Mouse (Mus musculus) T-helper 2 cell (primary cell): ENCODE results near the gene Mrpl36.

ENCODE experiments used
- in situ Hi-C: fragments of 300-600 bp; cut with MboI, MseI; formaldehyde crosslinking; loops from one replicate; pipeline ENCODE4 v1.15.1; 2025; ENCODE audit warnings: high pct_unique_total_duplicates

The Mrpl36 gene

GRCm38 (mm10) chr13:73346131-73346530 lies 17.8 kb downstream of the Mrpl36 start:
- in situ Hi-C loops: no loop called here

DNA sequence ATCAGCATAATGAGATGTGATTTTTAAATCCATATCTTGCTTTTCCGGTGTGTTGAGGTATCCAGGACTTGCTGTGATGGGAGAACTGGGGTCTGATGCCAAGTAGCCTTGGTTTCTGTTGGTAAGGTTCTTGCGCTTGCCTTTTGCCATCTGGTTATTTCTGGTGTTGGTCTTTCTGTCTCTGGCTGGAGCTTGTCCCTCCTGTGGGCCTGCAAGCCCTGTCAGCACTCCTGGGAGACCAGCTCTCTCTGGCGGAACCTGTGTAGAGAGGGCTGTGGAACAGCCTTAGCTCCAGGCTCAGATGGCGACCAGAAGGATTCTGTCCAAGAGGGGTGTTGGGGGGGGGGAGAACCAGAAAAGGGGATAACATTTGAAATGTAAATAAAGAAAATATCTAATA lies 18.4 kb downstream of the Mrpl36 start:
- in situ Hi-C loops: no loop called here

- in situ Hi-C loops: no loop called here
Measured at GRCm38 (mm10) chr13:73347171-73347570, 18.9 kb downstream of the Mrpl36 start.

DNA sequence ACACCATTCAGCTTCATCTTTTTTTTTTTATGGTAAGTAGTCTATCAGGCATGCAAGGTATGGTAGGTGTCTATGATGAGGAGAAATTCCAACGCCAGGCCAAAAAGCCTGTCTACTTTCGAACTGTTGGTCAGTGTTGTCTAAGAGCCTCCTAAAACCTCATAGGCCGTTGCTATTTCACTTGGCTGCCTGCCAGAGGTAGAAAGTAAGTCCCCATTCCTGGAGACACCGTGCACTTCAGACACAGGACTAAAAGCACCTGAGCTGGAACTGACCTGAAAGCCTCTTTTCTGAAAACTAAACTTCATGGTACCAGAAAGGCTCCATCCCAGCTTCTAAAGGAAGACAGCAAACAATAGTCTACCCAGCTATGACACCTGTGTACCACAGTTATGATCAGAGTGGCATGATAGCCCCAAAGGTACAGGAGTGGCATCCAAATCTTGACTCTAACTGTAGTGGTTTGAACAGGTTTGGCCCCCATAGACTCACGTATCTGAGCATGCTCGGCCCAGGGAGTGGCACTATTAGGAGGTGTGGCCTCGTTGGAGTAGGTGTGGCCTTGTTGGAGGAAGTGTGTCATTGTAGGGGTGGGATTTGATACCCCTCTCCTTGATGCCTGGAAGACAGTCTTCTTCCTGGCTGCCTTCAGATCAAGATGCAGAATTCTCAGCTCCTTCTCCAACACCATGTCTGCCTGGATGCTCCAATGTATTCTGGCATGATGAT lies 19.8 kb downstream of the Mrpl36 start:
- in situ Hi-C loops: no loop called here

DNA sequence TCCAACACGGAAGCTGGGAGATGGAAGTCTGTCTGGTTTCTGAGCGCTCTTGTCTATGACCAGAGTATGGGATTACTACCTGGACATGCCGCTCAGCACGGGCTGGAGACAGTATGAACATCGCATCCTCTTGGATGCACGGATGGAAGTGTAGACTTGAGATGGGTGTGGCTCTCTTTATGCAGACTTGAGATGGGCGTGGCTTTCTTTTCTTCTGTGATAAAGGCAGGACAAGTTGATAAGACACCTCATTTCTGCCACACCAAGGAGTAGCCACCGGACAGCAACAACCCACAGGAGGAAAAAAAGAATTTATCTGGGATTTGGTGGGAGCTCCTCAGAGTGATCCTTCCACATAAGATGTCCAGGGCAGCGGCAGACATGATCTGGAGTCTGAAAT lies 22.4 kb downstream of the Mrpl36 start:
- in situ Hi-C loops: no loop called here

DNA sequence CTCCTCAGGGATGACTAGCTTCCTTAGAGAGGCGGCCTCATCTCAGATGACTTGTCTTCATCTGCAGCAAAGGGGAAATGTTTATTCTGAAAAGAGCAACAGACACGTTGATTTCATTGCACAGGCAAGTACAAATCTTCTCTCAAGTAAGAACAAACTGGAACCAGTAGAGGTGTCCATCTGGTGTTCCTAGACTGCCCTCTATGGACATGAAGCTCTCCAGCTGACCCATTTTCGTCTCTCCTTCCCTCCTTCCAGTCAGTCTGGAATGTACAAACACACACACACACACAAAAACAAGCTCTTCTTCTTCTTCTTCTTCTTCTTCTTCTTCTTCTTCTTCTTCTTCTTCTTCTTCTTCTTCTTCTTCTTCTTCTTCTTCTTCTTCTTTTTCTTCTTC lies 23.6 kb downstream of the Mrpl36 start:
- in situ Hi-C loops: no loop called here

DNA sequence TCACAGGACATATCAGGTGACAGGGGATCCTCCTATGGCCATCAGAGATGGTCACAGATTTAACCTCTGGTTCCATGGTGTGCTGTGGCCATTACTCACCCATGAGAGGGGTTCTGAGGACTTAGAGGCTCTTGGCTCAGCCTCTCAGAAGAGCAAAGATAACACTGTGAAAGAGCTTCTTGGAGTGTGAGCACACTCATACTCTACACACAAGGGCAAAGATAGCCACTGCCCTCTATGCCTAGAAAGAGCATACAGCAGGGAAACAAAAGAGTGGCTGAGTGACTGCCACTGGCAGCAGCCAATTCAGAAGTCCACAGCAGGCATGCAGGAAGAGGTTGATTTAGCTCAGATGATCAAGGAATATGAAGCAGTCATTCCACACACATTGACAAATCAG lies 24.2 kb downstream of the Mrpl36 start:
- in situ Hi-C loops: no loop called here

GRCm38 (mm10) chr13:73357106-73357505 lies 28.8 kb downstream of the Mrpl36 start:
- in situ Hi-C loops: no loop called here

GRCm38 (mm10) chr13:73373367-73373766 lies 45.1 kb downstream of the Mrpl36 start:
- in situ Hi-C loops: no loop called here

DNA sequence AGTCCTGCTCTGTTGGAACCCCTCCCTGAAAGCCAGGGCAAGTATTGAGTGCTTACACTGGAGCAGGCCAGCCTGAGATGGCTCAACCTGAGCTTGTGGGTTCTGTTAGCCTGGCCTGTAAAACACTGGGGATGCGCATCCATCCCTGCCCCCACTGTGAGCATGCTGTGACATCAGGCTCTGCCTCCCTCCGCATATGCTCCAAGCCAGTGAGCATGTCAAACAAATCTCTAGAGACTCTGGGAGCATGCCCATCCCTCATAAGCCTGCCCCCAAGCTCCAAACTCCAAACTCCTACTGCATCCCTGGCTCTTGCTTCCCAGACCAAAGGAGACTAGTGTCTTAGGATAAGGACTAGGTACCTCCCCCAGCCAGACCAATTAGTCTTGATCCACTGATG lies 46.3 kb downstream of the Mrpl36 start:
- in situ Hi-C loops: no loop called here

DNA sequence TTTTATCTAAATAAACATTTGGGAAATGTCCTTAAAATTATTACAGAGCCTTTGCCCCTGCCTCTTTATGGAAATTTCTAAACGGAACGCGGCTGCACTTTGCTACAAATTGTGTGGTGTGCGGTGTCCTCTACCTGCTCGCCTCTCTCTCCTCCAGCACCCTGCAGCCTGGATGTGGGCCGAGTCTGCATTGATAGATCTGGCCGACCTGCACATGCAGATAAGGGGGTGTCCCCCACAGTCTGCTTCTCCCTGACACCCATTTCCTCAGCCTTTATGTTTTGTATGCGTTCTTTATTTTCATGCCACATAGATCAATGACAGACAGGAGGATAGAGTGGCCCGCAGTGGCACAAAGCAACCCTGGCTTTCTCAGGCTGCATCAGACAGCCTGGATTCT lies 49.3 kb downstream of the Mrpl36 start:
- in situ Hi-C loops: no loop called here
